Mouse (Mus musculus) hindlimb bud, embryonic 11.5 days (tissue): ENCODE data around the gene Syk.

Experiments
- DNase-seq: peaks from one replicate; pipeline ENCODE4 v3.0.0-alpha.2; 2012; ENCODE audit warnings: low read depth, low spot score; ENCODE audit errors: extremely low spot score

Gene Syk

GRCm38 (mm10) chr13:52566777-52567176, 16.2 kb upstream of the Syk start:
- DNase-seq: no peak

GRCm38 (mm10) chr13:52569194-52569769, 13.7 kb upstream of the Syk start:
- DNase-seq: no peak

- DNase-seq: no peak
Observed at GRCm38 (mm10) chr13:52570276-52570675, 12.7 kb upstream of the Syk start.

- no peak for DNase-seq
Observed at GRCm38 (mm10) chr13:52571591-52572384, 11.2 kb upstream of the Syk start.

- no peak for DNase-seq
Observed at GRCm38 (mm10) chr13:52572451-52573446, 10.2 kb upstream of the Syk start.

GRCm38 (mm10) chr13:52574311-52574710, 8.7 kb upstream of the Syk start:
- DNase-seq: no peak

GRCm38 (mm10) chr13:52575483-52575882, 7.5 kb upstream of the Syk start:
- no peak for DNase-seq

GRCm38 (mm10) chr13:52576021-52576614, 6.9 kb upstream of the Syk start:
- DNase-seq: no peak

- DNase-seq: no peak
Observed at GRCm38 (mm10) chr13:52576841-52577240, 6.1 kb upstream of the Syk start.

GRCm38 (mm10) chr13:52577326-52577920, 5.5 kb upstream of the Syk start:
- DNase-seq: no peak

GRCm38 (mm10) chr13:52577939-52578338, 5.0 kb upstream of the Syk start:
- no peak for DNase-seq

GRCm38 (mm10) chr13:52578776-52579175, 4.2 kb upstream of the Syk start:
- no peak for DNase-seq

GRCm38 (mm10) chr13:52582506-52582877, 481 bp upstream of the Syk start:
- DNase-seq: no peak

GRCm38 (mm10) chr13:52583943-52584562, 1.1 kb downstream of the Syk start:
- no peak for DNase-seq

- DNase-seq: no peak
Observed at GRCm38 (mm10) chr13:52584654-52585455, 1.9 kb downstream of the Syk start.

GRCm38 (mm10) chr13:52587761-52588160, 4.8 kb downstream of the Syk start:
- no peak for DNase-seq

- DNase-seq: no peak
Observed at GRCm38 (mm10) chr13:52589043-52589442, 6.1 kb downstream of the Syk start.

GRCm38 (mm10) chr13:52591831-52592230, 8.9 kb downstream of the Syk start:
- no peak for DNase-seq

- DNase-seq: no peak
Observed at GRCm38 (mm10) chr13:52596692-52597091, 13.7 kb downstream of the Syk start.
